Mouse (Mus musculus) neural tube, embryonic 14.5 days (tissue): Measurements from ENCODE around the gene Kctd19. TPM values are rescaled to one million over a fixed set of nuclear protein-coding genes. Genes with fewer than 3 reads are reported as not detected.
A peak's percentile ranks its signal among the peaks of the same experiment; 100 is the strongest.

Experiments used
- ATAC-seq: fragments of 200-750 bp; cut with Nextera tagmentation; 2 replicates; pipeline ENCODE4 v1.8.0; 2017; ENCODE audit warnings: low read depth, mild to moderate bottlenecking, moderate TSS enrichment, moderate library complexity
- H3K27ac ChIP-seq: fragments of 300-500 bp; sonication (generic); 2 replicates; pipeline ENCODE4 v1.5.1; 2014; ENCODE audit warnings: low read depth, mild to moderate bottlenecking, control low read depth, low read length, moderate library complexity, mixed read lengths
- H3K27me3 ChIP-seq: fragments of 300-500 bp; sonication (generic); 2 replicates; pipeline ENCODE4 v1.6.1; 2014; ENCODE audit warnings: low read length; ENCODE audit not compliant: control insufficient read depth, insufficient read depth
- H3K36me3 ChIP-seq: fragments of 300-500 bp; sonication (generic); 2 replicates; pipeline ENCODE4 v1.6.1; 2014; ENCODE audit warnings: low read length, mixed read lengths; ENCODE audit not compliant: control insufficient read depth, insufficient read depth
- H3K4me1 ChIP-seq: fragments of 300-500 bp; sonication (generic); 2 replicates; pipeline ENCODE4 v1.6.1; 2014; ENCODE audit warnings: low read length; ENCODE audit not compliant: control insufficient read depth, insufficient read depth
- H3K4me2 ChIP-seq: fragments of 300-500 bp; sonication (generic); 2 replicates; pipeline ENCODE4 v1.6.1; 2014; ENCODE audit warnings: mild to moderate bottlenecking, low read depth, low read length, control low read depth
- H3K4me3 ChIP-seq: fragments of 300-500 bp; sonication (generic); 2 replicates; pipeline ENCODE4 v1.5.1; 2014; ENCODE audit warnings: low read depth, low read length, control low read depth, mixed read lengths
- H3K9ac ChIP-seq: fragments of 300-500 bp; sonication (generic); replicated peaks from 2 replicates; pipeline ENCODE4 v1.6.1; 2014; ENCODE audit warnings: low read depth, mild to moderate bottlenecking, control low read depth, low read length, mixed read lengths
- H3K9me3 ChIP-seq: fragments of 300-500 bp; sonication (generic); 2 replicates; pipeline ENCODE4 v1.6.1; 2016; ENCODE audit warnings: low read length; ENCODE audit not compliant: control insufficient read depth
- WGBS: fragments of 180-500 bp; shearing (Covaris S2); extraction: QIAGEN DNeasy Blood & Tissue Kit; methylation state at CpG from one replicate; pipeline ENCODE4 v1.1.7; 2014; 5-methylcytosine and 5-hydroxymethylcytosine counted together
- polyA plus RNA-seq: library from polyadenylated mRNA; unstranded; fragments of >200 nt; fragmentation: Nextera tagmentation; extraction: Ambion mirVana; gene quantifications from 2 replicates; pipeline ENCODE4 v1.2.1, GENCODE M21; 2014

Kctd19 gene
- polyA plus RNA-seq, 1 experiment from 2014 or later, result not detected

DNA sequence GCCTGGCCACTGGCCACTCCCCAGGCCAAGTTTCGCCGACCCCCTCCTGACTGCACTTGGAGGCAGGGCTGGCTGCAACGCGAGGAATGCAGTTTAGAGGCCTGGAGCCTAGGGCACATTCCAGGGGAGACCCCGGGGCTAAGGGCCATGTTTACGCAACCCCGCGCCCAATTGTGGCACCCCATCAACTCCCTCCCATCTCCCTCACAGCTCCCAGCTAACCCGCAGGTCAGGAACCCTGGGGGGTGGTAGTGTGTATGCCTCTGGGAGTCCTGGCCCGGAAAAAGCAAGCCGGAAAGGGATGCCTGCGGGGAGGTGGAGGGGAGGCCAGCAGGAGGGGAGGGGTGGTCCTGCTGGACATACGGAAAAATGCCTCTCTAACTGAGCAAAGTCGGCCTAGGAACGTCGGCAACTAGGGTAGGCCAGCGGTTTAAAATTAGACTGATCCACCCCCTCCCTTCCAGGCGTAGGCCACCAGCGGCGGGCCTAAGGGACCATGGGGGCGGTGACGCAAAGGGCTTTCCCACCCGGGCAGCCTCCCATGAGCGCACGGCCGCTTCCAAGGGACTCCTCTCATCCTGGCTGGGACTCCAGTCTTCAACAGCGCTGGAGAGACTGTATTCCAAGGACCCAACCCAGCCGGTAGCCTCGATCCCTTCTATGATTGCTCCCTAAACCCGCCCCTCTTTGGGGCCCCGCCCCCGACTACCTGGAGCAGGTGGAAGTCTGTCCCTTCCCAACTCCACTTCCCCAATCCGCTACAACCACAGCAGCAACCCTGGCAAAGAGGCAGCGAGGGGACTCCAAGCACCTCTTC lies 66.5 kb downstream of the Kctd19 start:
- ATAC-seq, result peak; percentile 9; the same call in 1 of the 2 replicates
- no peaks in the 10 kb centered on the region for H3K36me3 ChIP-seq
- peaks cover 8% of the 10 kb centered on the region for H3K27me3 ChIP-seq
- peak overlapping the region; percentile 66 for H3K4me3 ChIP-seq
- H3K9ac ChIP-seq, result 0 out of 2 replicates have a peak overlapping the region, but pooled peaks have one; percentile 34
- 3% methylated on average over 34 of the region's 34 CpGs for WGBS
- peak overlapping the region; percentile 96 for H3K4me2 ChIP-seq
- peaks cover 11% of the 10 kb centered on the region for H3K4me1 ChIP-seq
- no peak overlapping the region for H3K27ac ChIP-seq
- H3K9me3 ChIP-seq, result no peaks in the 10 kb centered on the region

DNA sequence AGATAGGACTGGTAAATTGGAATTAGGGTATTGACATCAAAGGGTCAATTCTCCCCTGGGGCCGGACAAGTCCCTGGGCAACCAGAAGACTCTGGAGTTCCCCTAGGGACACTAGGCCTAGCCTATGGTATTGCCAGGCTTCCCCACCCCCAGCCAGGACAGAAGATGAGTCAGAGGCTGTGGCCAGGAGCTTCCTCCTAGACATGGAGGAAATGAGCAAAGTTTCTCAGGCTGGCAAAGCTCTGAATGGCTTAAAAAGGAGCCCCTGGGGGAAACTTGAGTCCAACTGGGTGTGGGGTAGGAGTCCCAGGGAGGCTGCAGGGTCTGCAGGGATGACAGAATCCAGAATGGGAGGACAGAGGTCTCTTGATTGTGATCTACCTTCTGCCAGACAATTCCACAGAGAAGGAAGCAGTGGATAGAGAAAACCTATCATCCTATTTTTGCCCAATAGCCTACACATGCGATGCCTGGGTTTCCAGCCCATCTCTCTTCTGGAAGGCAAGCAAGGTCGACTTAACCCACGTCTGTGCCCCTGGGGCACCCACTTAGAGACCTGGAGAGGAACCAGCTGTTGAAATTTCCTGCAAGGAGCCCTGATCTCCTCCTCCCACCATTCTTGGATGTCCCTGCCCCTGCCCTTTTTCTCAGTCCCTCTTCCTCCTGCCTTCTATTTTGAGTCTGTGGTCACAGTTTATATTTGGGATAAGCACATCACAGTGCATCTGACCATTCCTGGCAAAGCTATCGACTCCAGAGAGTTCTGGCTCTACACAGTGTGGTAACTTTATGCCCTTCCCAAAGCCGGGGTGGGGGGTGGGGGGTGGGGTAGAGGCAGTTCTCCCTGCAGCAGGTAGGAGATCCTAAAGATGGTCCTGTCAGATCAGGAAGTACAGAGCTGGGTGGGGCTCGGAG lies 68.0 kb downstream of the Kctd19 start:
- H3K27me3 ChIP-seq, result peaks cover 8% of the 10 kb centered on the region
- H3K4me1 ChIP-seq, result peaks cover 6% of the 10 kb centered on the region
- no peak overlapping the region for H3K27ac ChIP-seq
- H3K4me3 ChIP-seq, result no peak overlapping the region
- H3K9me3 ChIP-seq, result no peaks in the 10 kb centered on the region
- WGBS, result 73% methylated on average over 7 of the region's 7 CpGs
- ATAC-seq, result no peak
- H3K9ac ChIP-seq, result no peak overlapping the region
- no peaks in the 10 kb centered on the region for H3K36me3 ChIP-seq
- H3K4me2 ChIP-seq, result no peak overlapping the region

DNA sequence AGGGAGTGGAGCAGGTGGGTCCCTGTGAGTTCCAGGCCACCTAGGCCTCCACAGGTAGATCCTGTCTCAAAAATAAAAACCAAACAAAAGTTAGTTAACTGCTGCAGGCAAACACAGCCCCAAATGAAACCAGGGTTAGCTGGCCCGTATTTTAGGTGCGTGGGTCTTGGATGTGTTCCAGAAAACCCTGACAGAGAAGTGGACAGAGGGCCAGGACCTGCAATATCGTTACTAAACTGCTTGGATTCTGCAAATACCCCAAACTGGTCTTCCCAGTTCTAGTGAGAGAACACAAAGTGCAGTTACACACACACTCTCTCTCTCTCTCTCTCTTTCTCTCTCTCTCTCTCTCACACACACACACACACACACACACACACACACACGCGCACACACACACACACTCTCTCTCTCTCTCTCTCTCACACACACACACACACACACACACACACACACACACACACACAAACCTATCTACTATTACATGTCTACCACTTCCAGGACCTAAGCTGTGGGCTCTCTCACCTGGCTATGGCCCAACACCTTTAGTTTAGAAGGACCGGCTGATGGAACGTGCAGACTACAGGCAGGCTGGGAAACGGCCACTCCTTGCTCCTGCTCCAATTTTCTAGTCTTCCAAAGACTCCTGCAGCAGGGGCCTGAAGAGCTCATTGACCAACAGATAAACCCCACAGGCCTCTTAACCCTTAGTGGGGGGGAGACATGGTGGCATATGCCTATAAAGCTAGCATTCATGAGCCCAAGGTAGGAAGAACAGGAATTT lies 69.3 kb downstream of the Kctd19 start:
- 84% methylated on average over 6 of the region's 8 CpGs for WGBS
- Histone ChIP-seq H3K27me3 (peaks cover 8% of the 10 kb centered on the region), H3K4me3 (no peak overlapping the region), H3K27ac (no peak overlapping the region), H3K9ac (no peak overlapping the region), H3K36me3 (no peaks in the 10 kb centered on the region), H3K4me1 (no peaks in the 10 kb centered on the region), H3K4me2 (no peak overlapping the region), H3K9me3 (no peaks in the 10 kb centered on the region)
- no peak for ATAC-seq

DNA sequence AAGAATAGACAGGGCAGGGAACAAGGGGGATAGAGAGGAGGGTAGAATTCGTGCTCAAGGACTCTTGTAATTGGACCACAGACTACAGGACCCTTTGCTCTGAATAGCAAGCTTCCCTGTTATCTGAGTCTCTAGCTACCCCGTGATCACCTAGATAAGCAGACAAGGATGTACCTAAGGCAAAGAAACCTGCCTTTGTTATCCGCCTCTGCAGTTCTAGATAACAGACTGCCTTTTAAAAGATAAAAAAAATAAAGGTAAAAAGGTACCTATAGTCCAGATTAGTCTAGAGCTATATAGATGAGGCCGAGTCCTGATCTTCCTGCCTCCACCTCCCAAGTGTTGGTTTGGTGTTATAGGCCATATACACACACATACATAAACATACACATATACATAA lies 70.5 kb downstream of the Kctd19 start:
- ATAC-seq, result no peak
- no peaks in the 10 kb centered on the region for H3K9me3 ChIP-seq
- H3K36me3 ChIP-seq, result no peaks in the 10 kb centered on the region
- H3K4me3 ChIP-seq, result no peak overlapping the region
- peaks cover 8% of the 10 kb centered on the region for H3K27me3 ChIP-seq
- no peaks in the 10 kb centered on the region for H3K4me1 ChIP-seq
- no peak overlapping the region for H3K9ac ChIP-seq
- no peak overlapping the region for H3K4me2 ChIP-seq
- no peak overlapping the region for H3K27ac ChIP-seq
- WGBS, result 65% methylated on average over 4 of the region's 4 CpGs

DNA sequence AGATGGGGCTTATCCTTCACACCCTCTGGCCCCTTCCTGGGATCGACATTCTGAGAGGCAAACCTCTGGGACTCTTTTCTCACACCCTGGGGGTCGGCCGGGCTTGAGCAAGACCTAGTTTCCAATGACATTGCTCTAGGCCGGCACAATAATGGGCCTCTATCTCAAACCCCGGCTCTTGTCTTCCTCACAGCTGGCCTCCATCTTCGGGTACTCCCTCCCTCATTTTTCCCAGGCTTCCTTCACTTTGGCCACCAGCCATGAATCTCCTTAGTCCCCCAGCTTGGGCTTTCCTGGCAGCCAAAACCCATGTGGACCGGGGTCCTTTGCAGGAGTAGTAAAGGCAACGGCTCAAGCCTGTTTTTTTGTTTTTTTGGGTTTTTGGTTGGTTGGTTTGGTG lies 71.9 kb downstream of the Kctd19 start:
- Histone ChIP-seq H3K4me3 (no peak overlapping the region), H3K4me2 (no peak overlapping the region), H3K9me3 (no peaks in the 10 kb centered on the region), H3K27ac (no peak overlapping the region), H3K4me1 (no peaks in the 10 kb centered on the region), H3K27me3 (no peaks in the 10 kb centered on the region), H3K36me3 (no peaks in the 10 kb centered on the region), H3K9ac (no peak overlapping the region)
- no peak for ATAC-seq
- WGBS, result 49% methylated on average over 8 of the region's 8 CpGs

DNA sequence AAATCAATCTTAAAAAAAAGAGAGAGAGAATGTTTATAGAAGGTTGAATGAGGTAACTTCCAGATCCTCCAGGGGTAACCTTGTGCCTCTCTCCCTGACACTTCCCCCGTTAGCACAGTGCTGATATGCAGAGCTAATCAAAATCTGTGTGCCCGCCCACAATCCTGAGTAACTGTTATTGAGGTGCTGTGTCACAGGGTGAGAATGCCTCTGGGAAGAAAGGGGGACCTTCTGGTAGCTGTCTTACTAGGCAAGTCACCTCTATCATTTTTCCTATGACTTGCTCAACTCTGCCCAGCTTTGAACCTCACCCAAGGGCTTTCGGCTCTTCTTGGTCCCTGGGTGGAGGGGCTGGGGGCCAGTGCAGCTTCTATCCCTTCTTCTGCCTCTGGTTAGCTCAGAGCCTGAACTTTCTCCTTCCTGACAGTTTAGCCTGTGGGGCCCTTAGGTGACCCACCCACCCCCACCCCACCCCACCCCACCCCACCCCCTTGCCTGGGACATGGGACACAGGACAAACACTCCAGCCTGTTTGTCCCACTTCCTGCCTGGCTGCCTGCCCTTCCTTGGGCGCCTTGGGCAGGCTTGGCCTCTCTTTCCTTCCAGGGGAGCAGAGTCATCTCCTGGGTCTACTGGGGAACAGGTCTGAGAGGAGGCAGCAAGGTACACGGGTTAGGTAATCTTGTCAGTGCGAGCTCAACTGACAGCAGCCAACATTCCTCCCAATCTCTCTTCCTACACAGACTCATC lies 73.2 kb downstream of the Kctd19 start:
- H3K27me3 ChIP-seq, result no peaks in the 10 kb centered on the region
- H3K9me3 ChIP-seq, result no peaks in the 10 kb centered on the region
- no peaks in the 10 kb centered on the region for H3K4me1 ChIP-seq
- WGBS, result 89% methylated on average over 6 of the region's 6 CpGs
- no peak overlapping the region for H3K9ac ChIP-seq
- H3K27ac ChIP-seq, result no peak overlapping the region
- no peaks in the 10 kb centered on the region for H3K36me3 ChIP-seq
- ATAC-seq, result no peak
- no peak overlapping the region for H3K4me3 ChIP-seq
- H3K4me2 ChIP-seq, result no peak overlapping the region

DNA sequence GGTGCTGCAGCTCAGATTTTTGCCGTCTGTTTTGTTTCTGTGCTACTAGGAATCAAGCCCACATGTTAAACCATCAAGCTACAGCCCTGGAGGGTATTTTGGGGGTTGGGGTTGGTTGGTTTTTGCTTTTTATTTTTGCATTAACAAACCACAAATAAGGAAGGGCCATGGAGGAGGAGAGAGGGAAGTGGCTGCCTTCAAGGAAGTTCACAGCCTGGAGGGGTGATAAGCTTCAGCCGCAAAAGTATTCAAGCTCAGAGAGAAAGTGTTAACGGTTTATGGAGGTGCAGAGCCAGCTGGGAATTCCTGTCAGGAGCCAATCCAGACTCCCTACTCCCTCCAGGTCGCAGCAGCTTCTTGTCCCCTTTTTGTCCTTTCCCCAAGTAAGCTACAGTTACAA lies 74.3 kb downstream of the Kctd19 start:
- Histone ChIP-seq H3K27me3 (no peaks in the 10 kb centered on the region), H3K9ac (no peak overlapping the region), H3K4me1 (no peaks in the 10 kb centered on the region), H3K36me3 (no peaks in the 10 kb centered on the region), H3K4me2 (no peak overlapping the region), H3K4me3 (no peak overlapping the region), H3K27ac (no peak overlapping the region), H3K9me3 (no peaks in the 10 kb centered on the region)
- 55% methylated on average over 4 of the region's 4 CpGs for WGBS
- no peak for ATAC-seq

DNA sequence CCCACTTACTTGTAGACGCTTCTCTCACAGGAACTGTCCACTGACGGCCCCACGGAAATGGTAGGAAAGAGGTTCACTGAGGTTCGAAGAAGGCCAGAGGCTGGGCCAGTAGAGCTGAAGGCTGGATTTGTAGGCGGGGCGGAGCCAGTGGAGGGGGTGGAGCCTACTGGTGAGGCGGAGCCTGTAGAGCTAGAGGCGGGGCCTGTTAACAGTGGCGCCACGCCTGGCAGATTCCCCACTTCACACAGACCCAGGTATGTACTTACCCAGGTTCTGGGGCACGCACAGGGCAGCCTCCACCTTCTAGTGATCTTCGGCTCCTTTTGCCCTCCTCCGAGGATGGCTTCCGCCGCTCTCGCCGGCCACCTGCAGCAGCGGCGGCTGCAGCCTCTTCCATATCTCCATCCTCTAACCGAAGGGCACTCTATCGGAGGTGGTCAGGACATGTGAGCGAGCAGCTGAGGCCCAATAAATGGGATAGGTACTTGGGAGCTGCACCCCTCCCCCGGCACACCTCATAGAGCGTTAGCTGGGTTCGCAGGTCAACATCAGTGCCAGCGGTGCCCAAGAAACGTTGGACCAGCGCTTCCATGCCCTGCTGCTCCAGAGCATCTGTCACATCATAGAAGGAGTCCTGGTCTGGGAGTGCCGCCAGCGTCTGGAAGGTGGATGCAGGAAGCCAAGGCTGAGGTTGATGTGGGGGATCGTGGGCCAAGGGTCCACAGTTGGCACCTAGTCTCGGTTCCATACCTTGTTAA lies 76.8 kb downstream of the Kctd19 start:
- Histone ChIP-seq H3K9me3 (no peaks in the 10 kb centered on the region), H3K9ac (no peak overlapping the region), H3K27ac (no peak overlapping the region), H3K4me3 (no peak overlapping the region), H3K4me2 (no peak overlapping the region), H3K4me1 (no peaks in the 10 kb centered on the region), H3K36me3 (0 out of 2 replicates have a peak, but pooled peaks cover under 1% of the 10 kb centered on the region), H3K27me3 (no peaks in the 10 kb centered on the region)
- WGBS, result 47% methylated on average over 32 of the region's 32 CpGs
- peak; percentile 26; the same call in 1 of the 2 replicates for ATAC-seq
